Mouse (Mus musculus) liver, embryonic 12.5 days (tissue): ENCODE results near the gene E2f4. TPM values are rescaled to one million over a fixed set of nuclear protein-coding genes. Genes with fewer than 3 reads are reported as not detected.

ENCODE experiments used
- ATAC-seq: fragments of 200-750 bp; cut with Nextera tagmentation; 2 replicates; pipeline ENCODE4 v1.8.0; 2017; ENCODE audit warnings: moderate number of reproducible peaks, mild to moderate bottlenecking, moderate library complexity
- H3K27ac ChIP-seq: fragments of 300-500 bp; sonication (generic); 2 replicates; pipeline ENCODE4 v1.5.1; 2016; ENCODE audit warnings: mild to moderate bottlenecking
- H3K27me3 ChIP-seq: fragments of 300-500 bp; sonication (generic); replicated peaks from 2 replicates; pipeline ENCODE4 v1.6.1; 2016; ENCODE audit warnings: mild to moderate bottlenecking, moderate library complexity
- H3K36me3 ChIP-seq: fragments of 300-500 bp; sonication (generic); 2 replicates; pipeline ENCODE4 v1.6.1; 2016; ENCODE audit warnings: mild to moderate bottlenecking, moderate library complexity
- H3K4me1 ChIP-seq: fragments of 300-500 bp; sonication (generic); 2 replicates; pipeline ENCODE4 v1.6.1; 2016
- H3K4me2 ChIP-seq: fragments of 300-500 bp; sonication (generic); 2 replicates; pipeline ENCODE4 v1.6.1; 2016; ENCODE audit warnings: mild to moderate bottlenecking, moderate library complexity
- H3K4me3 ChIP-seq: fragments of 300-500 bp; sonication (generic); 2 replicates; pipeline ENCODE4 v1.5.1; 2016; ENCODE audit warnings: mild to moderate bottlenecking, moderate library complexity
- H3K9ac ChIP-seq: fragments of 300-500 bp; sonication (generic); 2 replicates; pipeline ENCODE4 v1.6.1; 2016; ENCODE audit warnings: mild to moderate bottlenecking, moderate library complexity
- H3K9me3 ChIP-seq: fragments of 300-500 bp; sonication (generic); replicated peaks from 2 replicates; pipeline ENCODE4 v1.6.1; 2016; ENCODE audit warnings: mild to moderate bottlenecking, moderate library complexity
- WGBS: fragments of 180-500 bp; shearing (Covaris S2); methylation state at CpG from one replicate; pipeline ENCODE4 v1.1.7; 2016; ENCODE audit not compliant: insufficient replicate concordance; 5-methylcytosine and 5-hydroxymethylcytosine counted together
- microRNA counts: library from miRNA; unstranded; fragments of <30 nt; microRNA quantifications from one replicate; lab custom pipeline; 2017
- microRNA-seq: library from miRNA; unstranded; fragments of <30 nt; microRNA quantifications from one replicate; pipeline ENCODE4, GENCODE M21; 2017
- polyA plus RNA-seq: library from polyadenylated mRNA; unstranded; fragments of >200 nt; fragmentation: Nextera tagmentation; extraction: Ambion mirVana; gene quantifications from 2 replicates; pipeline ENCODE4 v1.2.1, GENCODE M21; 2016

The E2f4 gene
- polyA plus RNA-seq, 1 experiment from 2014 or later: 239 TPM

- no peak; the same call in 1 of the 2 replicates for ATAC-seq
- Histone ChIP-seq H3K4me1 (peaks cover 69% of the 10 kb centered on the region), H3K9me3 (no peaks in the 10 kb centered on the region), H3K9ac (peak overlapping the region; percentile 77), H3K4me3 (peak overlapping the region; percentile 70), H3K27ac (peak overlapping the region; percentile 74), H3K4me2 (peak overlapping the region; percentile 98), H3K36me3 (no peaks in the 10 kb centered on the region), H3K27me3 (peaks cover 74% of the 10 kb centered on the region)
- WGBS: 9% methylated on average over 34 of the region's 34 CpGs
Measured at GRCm38 (mm10) chr8:105346611-105347427, 49.4 kb downstream of the E2f4 start.

GRCm38 (mm10) chr8:105347428-105348221, 50.2 kb downstream of the E2f4 start, which contains the start of gene Fhod1:
Gene Fhod1, minus strand, starts transcription at chr8:105347953.
- H3K4me2 ChIP-seq: peak within 1 kb of the TSS; percentile 98
- WGBS: 1% methylated on average over 53 of the region's 53 CpGs
- H3K27ac ChIP-seq: peak within 1 kb of the TSS; percentile 74
- H3K9ac ChIP-seq: peak within 1 kb of the TSS; percentile 77
- peaks cover 81% of the 10 kb centered on the region for H3K27me3 ChIP-seq
- H3K9me3 ChIP-seq: no peaks in the 10 kb centered on the region
- H3K4me1 ChIP-seq: peaks cover 62% of the 10 kb centered on the region
- H3K4me3 ChIP-seq: peak within 1 kb of the TSS; percentile 70
- no peaks in the 10 kb centered on the region for H3K36me3 ChIP-seq
- peak; percentile 91 for ATAC-seq

GRCm38 (mm10) chr8:105348450-105349095, 51.1 kb downstream of the E2f4 start, which contains the start of gene Slc9a5:
Gene Slc9a5, plus strand, starts transcription at chr8:105348843.
- H3K27me3 ChIP-seq: peaks cover 89% of the 10 kb centered on the region
- peak within 1 kb of the TSS; percentile 70 for H3K4me3 ChIP-seq
- no peak for ATAC-seq
- peaks cover 57% of the 10 kb centered on the region for H3K4me1 ChIP-seq
- WGBS: 1% methylated on average over 34 of the region's 34 CpGs
- H3K9ac ChIP-seq: peak within 1 kb of the TSS; percentile 77
- H3K9me3 ChIP-seq: no peaks in the 10 kb centered on the region
- no peaks in the 10 kb centered on the region for H3K36me3 ChIP-seq
- peak within 1 kb of the TSS; percentile 74; the same call in 1 of the 2 replicates for H3K27ac ChIP-seq
- H3K4me2 ChIP-seq: peak within 1 kb of the TSS; percentile 98

GRCm38 (mm10) chr8:105349096-105349771, 51.8 kb downstream of the E2f4 start:
- H3K27me3 ChIP-seq: peaks cover 91% of the 10 kb centered on the region
- no peaks in the 10 kb centered on the region for H3K36me3 ChIP-seq
- peaks cover 51% of the 10 kb centered on the region for H3K4me1 ChIP-seq
- no peaks in the 10 kb centered on the region for H3K9me3 ChIP-seq
- peak overlapping the region; percentile 54 for H3K9ac ChIP-seq
- no peak overlapping the region for H3K27ac ChIP-seq
- H3K4me2 ChIP-seq: peak overlapping the region; percentile 98
- WGBS: 3% methylated on average over 40 of the region's 48 CpGs
- ATAC-seq: no peak
- H3K4me3 ChIP-seq: peak overlapping the region; percentile 70

GRCm38 (mm10) chr8:105350186-105350585, 52.7 kb downstream of the E2f4 start:
- WGBS: 48% methylated on average over 7 of the region's 7 CpGs
- H3K4me2 ChIP-seq: no peak overlapping the region

GRCm38 (mm10) chr8:105353583-105354135, 56.2 kb downstream of the E2f4 start:
- 77% methylated on average over 8 of the region's 8 CpGs for WGBS
- peaks cover 16% of the 10 kb centered on the region for H3K4me1 ChIP-seq
- no peak overlapping the region for H3K4me3 ChIP-seq
- no peaks in the 10 kb centered on the region for H3K9me3 ChIP-seq
- H3K9ac ChIP-seq: no peak overlapping the region
- no peak overlapping the region for H3K4me2 ChIP-seq
- H3K36me3 ChIP-seq: no peaks in the 10 kb centered on the region
- no peak for ATAC-seq
- peaks cover 65% of the 10 kb centered on the region for H3K27me3 ChIP-seq
- H3K27ac ChIP-seq: no peak overlapping the region

More at GRCm38 (mm10) chr8:105350186-105350585, 52.7 kb downstream of the E2f4 start:
- Histone ChIP-seq H3K9ac (no peak overlapping the region), H3K4me1 (peaks cover 44% of the 10 kb centered on the region), H3K27ac (no peak overlapping the region), H3K27me3 (peaks cover 84% of the 10 kb centered on the region), H3K36me3 (no peaks in the 10 kb centered on the region), H3K4me3 (no peak overlapping the region), H3K9me3 (no peaks in the 10 kb centered on the region)
- no peak for ATAC-seq

- Histone ChIP-seq H3K4me3 (no peak overlapping the region), H3K27ac (no peak overlapping the region), H3K4me1 (peaks cover 9% of the 10 kb centered on the region), H3K9ac (no peak overlapping the region), H3K9me3 (no peaks in the 10 kb centered on the region), H3K4me2 (no peak overlapping the region), H3K36me3 (no peaks in the 10 kb centered on the region), H3K27me3 (peaks cover 60% of the 10 kb centered on the region)
- WGBS: 79% methylated on average over 4 of the region's 4 CpGs
- ATAC-seq: no peak
Measured at GRCm38 (mm10) chr8:105354549-105354948, 57.1 kb downstream of the E2f4 start.

MicroRNAs encoded within 50 kb of the gene (microRNA counts, 519-probe panel; counts per million panel counts)
- microRNA mmu-miR-328 (lab: Ali Mortazavi, UCI): 582 counts per million, percentile 70 among the panel's probes with 10 or more counts

Small RNAs within 50 kb of the gene (microRNA-seq; reads per million reads assigned to microRNA genes)
- gene Gm27320 (not detected), gene Mir328 (421 reads per million, percentile 65 among the genes with 10 or more reads in this experiment)

Other genes with a start within 250 kb of the E2f4 start
- not detected in 2 replicates for gene Ces3a, start 249.1 kb upstream of the E2f4 start, polyA plus RNA-seq
- gene Ces3b, start 213.9 kb upstream of the E2f4 start, polyA plus RNA-seq: not detected in 2 replicates
- not detected in 2 replicates for gene Ces4a, start 165.9 kb upstream of the E2f4 start, polyA plus RNA-seq
- 19.1 and 19.6 TPM in 2 replicates for gene Cbfb, start 127.0 kb upstream of the E2f4 start, polyA plus RNA-seq
- 16.7 and 18.8 TPM in 2 replicates for gene D230025D16Rik, start 72.5 kb upstream of the E2f4 start, polyA plus RNA-seq
- gene B3gnt9, start 42.5 kb upstream of the E2f4 start, polyA plus RNA-seq: 3.5 and 3.6 TPM in 2 replicates
- 17.7 and 18.3 TPM in 2 replicates for gene Tradd, start 33.1 kb upstream of the E2f4 start, polyA plus RNA-seq
- 1.2 and 1.5 TPM in 2 replicates for gene Fbxl8, start 33.0 kb upstream of the E2f4 start, polyA plus RNA-seq
- gene Hsf4, start 27.9 kb upstream of the E2f4 start, polyA plus RNA-seq: not detected in 2 replicates
- 0.12 and 0.18 TPM in 2 replicates for gene Nol3, start 21.5 kb upstream of the E2f4 start, polyA plus RNA-seq
- 1.6 TPM in 2 replicates for gene 4931428F04Rik, start 7.8 kb upstream of the E2f4 start, polyA plus RNA-seq
- 11.9 and 13.8 TPM in 2 replicates for gene Exoc3l, start 1.6 kb upstream of the E2f4 start, polyA plus RNA-seq
- gene Elmo3, start 7.9 kb downstream of the E2f4 start, polyA plus RNA-seq: 2.7 and 3.0 TPM in 2 replicates
- 9.9 and 10.0 TPM in 2 replicates for gene Lrrc29, start 28.6 kb downstream of the E2f4 start, polyA plus RNA-seq
- 106 and 109 TPM in 2 replicates for gene Tmem208, start 28.7 kb downstream of the E2f4 start, polyA plus RNA-seq
- gene Fhod1, start 50.3 kb downstream of the E2f4 start, polyA plus RNA-seq: 1.2 and 1.4 TPM in 2 replicates
- 0.42 and 0.48 TPM in 2 replicates for gene Slc9a5, start 51.2 kb downstream of the E2f4 start, polyA plus RNA-seq
- not detected in 2 replicates for gene Plekhg4, start 75.6 kb downstream of the E2f4 start, polyA plus RNA-seq
- not detected in 2 replicates for gene Kctd19, start 115.8 kb downstream of the E2f4 start, polyA plus RNA-seq
- 0.07 and 0.18 TPM in 2 replicates for gene Lrrc36, start 115.9 kb downstream of the E2f4 start, polyA plus RNA-seq
- gene Tppp3, start 173.9 kb downstream of the E2f4 start, polyA plus RNA-seq: 1.2 and 1.4 TPM in 2 replicates
- 4.0 and 4.6 TPM in 2 replicates for gene Zdhhc1, start 199.2 kb downstream of the E2f4 start, polyA plus RNA-seq
- 6.0 and 6.7 TPM in 2 replicates for gene Hsd11b2, start 221.1 kb downstream of the E2f4 start, polyA plus RNA-seq